In the genomic region with DNA sequence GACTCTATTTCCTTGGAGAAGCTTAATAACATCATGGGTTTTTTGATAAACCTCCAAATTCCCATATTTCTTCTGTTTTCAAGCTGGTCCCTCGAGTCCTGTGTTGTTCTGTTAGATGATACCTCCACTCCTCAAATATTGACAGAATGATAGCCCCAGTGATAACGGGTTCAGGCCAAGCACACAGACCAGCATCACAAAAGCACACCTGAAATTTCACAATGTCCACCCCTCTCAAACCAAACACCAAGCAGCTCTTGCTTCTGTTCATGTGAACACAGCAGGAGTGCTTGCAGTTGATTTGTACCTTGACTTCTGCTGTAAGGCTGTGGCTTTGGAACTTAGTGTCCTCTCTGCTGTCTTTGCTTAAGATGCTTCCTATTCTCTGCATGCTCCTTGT, we compare ENCODE assay signal across 19 mouse cellular contexts.
"Had no signal": no experiment of that assay in that cellular context is flagged by ENCODE, and none has a peak within 500 bp of the region (broad histone marks: within the 10 kb centered on the region; RNA-seq: fewer than 3 reads in every experiment).

No protein-coding gene starts in this region.

- H3K9me3 ChIP-seq: limb, embryonic 13.5 days; limb, embryonic 15.5 days; lung, embryonic 15.5 days; megakaryocyte, embryonic 14.5 days; midbrain, embryonic 13.5 days; midbrain, embryonic 15.5 days; neural tube, embryonic 13.5 days; neural tube, embryonic 15.5 days; stomach, embryonic 15.5 days had no signal

- DNase-seq: lung, adult 2 months; lung, postnatal 10 days; right cerebral cortex, postnatal 14 days; thymus, adult 2 months; thymus, postnatal 25 days; thymus, postnatal 4 days had no signal

- H3K9ac ChIP-seq: limb, embryonic 13.5 days; limb, embryonic 15.5 days; lung, embryonic 15.5 days; midbrain, embryonic 13.5 days; midbrain, embryonic 15.5 days; neural tube, embryonic 13.5 days; neural tube, embryonic 15.5 days; stomach, embryonic 15.5 days had no signal

- H3K36me3 ChIP-seq: limb, embryonic 13.5 days; limb, embryonic 15.5 days; lung, embryonic 15.5 days; midbrain, embryonic 13.5 days; midbrain, embryonic 15.5 days; neural tube, embryonic 13.5 days; neural tube, embryonic 15.5 days; stomach, embryonic 15.5 days had no signal

- H3K4me3 ChIP-seq: limb, embryonic 13.5 days; limb, embryonic 15.5 days; lung, embryonic 15.5 days; megakaryocyte, embryonic 14.5 days; midbrain, embryonic 13.5 days; midbrain, embryonic 15.5 days; myocyte; neural tube, embryonic 13.5 days; neural tube, embryonic 15.5 days; stomach, embryonic 15.5 days had no signal

- ATAC-seq: midbrain, embryonic 13.5 days; midbrain, embryonic 15.5 days had no signal

- H3K27ac ChIP-seq: limb, embryonic 13.5 days; limb, embryonic 15.5 days; lung, embryonic 15.5 days; macrophage; midbrain, embryonic 13.5 days; midbrain, embryonic 15.5 days; neural tube, embryonic 13.5 days; neural tube, embryonic 15.5 days; stomach, embryonic 15.5 days; stomach, postnatal 0 days had no signal

- H3K4me2 ChIP-seq: limb, embryonic 13.5 days; limb, embryonic 15.5 days; lung, embryonic 15.5 days; midbrain, embryonic 11.5 days; midbrain, embryonic 13.5 days; midbrain, embryonic 15.5 days; neural tube, embryonic 13.5 days; neural tube, embryonic 15.5 days; stomach, embryonic 15.5 days had no signal

- H3K27me3 ChIP-seq: limb, embryonic 13.5 days; limb, embryonic 15.5 days; lung, embryonic 15.5 days; midbrain, embryonic 13.5 days; midbrain, embryonic 15.5 days; neural tube, embryonic 13.5 days; neural tube, embryonic 15.5 days; stomach, embryonic 15.5 days had no signal

- H3K4me1 ChIP-seq: limb, embryonic 13.5 days; limb, embryonic 15.5 days; lung, embryonic 15.5 days; megakaryocyte, embryonic 14.5 days; midbrain, embryonic 13.5 days; midbrain, embryonic 15.5 days; neural tube, embryonic 13.5 days; stomach, embryonic 15.5 days had no signal
